Comparison of ENCODE assay signal across 8 mouse cellular contexts in the genomic region with DNA sequence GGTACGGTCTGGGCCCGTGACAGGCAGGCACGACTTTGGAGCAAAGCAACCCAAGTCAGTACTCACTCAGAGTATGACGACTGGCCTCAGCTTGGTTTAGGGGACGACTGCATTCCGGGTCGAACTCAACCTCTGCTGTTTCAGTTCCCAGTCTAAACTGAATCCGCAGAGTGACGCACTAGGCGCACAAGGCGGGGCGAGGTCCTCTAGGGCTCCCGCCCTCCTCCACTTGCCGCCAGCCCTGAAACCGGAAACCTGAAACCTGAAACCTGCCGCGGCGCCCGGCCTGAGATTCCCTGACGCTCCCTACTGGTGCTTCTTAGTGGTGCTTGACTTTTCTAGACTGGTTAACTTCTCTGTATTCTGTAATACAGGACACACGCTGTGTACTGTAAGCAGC. TPM values are rescaled to one million over a fixed set of nuclear protein-coding genes. Genes with fewer than 3 reads are reported as not detected.
DNase-seq lines count a peak whose midpoint lies in the region; ATAC-seq and TF ChIP-seq lines count a peak whose summit lies in the region.

No protein-coding gene starts in this region.

- peak overlapping the region; percentile 48 for H3K9ac ChIP-seq in hindbrain, postnatal 0 days (replicated peaks; ENCODE audit: low read length)

- peak overlapping the region; percentile 95 for H3K27ac ChIP-seq in gastrocnemius, adult 2 months
- H3K27ac ChIP-seq in hindbrain, postnatal 0 days = peak overlapping the region; percentile 60; the same call in 1 of the 2 replicates
- H3K27ac ChIP-seq in left cerebral cortex, adult 2 months = no peak overlapping the region

- ATAC-seq in common myeloid progenitor, adult 5-6 weeks (replicated peaks; ENCODE audit: low read depth, poor library complexity, severe bottlenecking) = peak; percentile 99
- peak; percentile 99 for ATAC-seq in hindbrain, postnatal 0 days
- ATAC-seq in megakaryocyte, adult 5-6 weeks (ENCODE audit: poor library complexity, severe bottlenecking) = peak; percentile 97

- under 1% methylated on average over 21 of the region's 21 CpGs for WGBS in hindbrain, postnatal 0 days

- peak; percentile 67 for TF ChIP-seq CTCF in gastrocnemius, adult 2 months (IDR thresholded peaks at IDR 0.05)
- peak; percentile 61 for TF ChIP-seq CTCF in hindbrain, postnatal 0 days (IDR thresholded peaks at IDR 0.05; ENCODE audit: low read depth)
- peak; percentile 47 for TF ChIP-seq CTCF in left cerebral cortex, adult 2 months (IDR thresholded peaks at IDR 0.05)

- DNase-seq in ZHBTc4 (ENCODE audit: low read depth, low spot score) = peak; percentile 98
- peak; percentile 96 for DNase-seq in gastrocnemius, adult 2 months
- peak; percentile 86 for DNase-seq in hindbrain, postnatal 0 days (ENCODE audit: low spot score)
- DNase-seq in left cerebral cortex, adult 2 months (ENCODE audit: extremely low spot score in 1 of 2, low spot score in 2 of 2) = peak; percentile 49 to 58
- peak; percentile 51 to 63 for DNase-seq in right cerebral cortex, adult 2 months (ENCODE audit: low spot score in 2 of 2)
- DNase-seq in urinary bladder, postnatal 14 days (ENCODE audit: low spot score) = peak; percentile 94

- no peaks in the 10 kb centered on the region for H3K9me3 ChIP-seq in hindbrain, postnatal 0 days (ENCODE audit: low read length)

- no peaks in the 10 kb centered on the region for H3K4me1 ChIP-seq in hindbrain, postnatal 0 days (ENCODE audit: insufficient read depth, low read length)

- no peaks in the 10 kb centered on the region for H3K27me3 ChIP-seq in hindbrain, postnatal 0 days (ENCODE audit: insufficient read depth, low read length)

- peak overlapping the region; percentile 77 for H3K4me3 ChIP-seq in gastrocnemius, adult 2 months
- H3K4me3 ChIP-seq in hindbrain, postnatal 0 days (ENCODE audit: low read length) = peak overlapping the region; percentile 47
- peak overlapping the region; percentile 53 for H3K4me3 ChIP-seq in left cerebral cortex, adult 2 months

- H3K36me3 ChIP-seq in hindbrain, postnatal 0 days (ENCODE audit: insufficient read depth, low read length) = no peaks in the 10 kb centered on the region

- intact Hi-C loops in gastrocnemius, adult 2 months (cut with DNase I) = loop anchor here (2.0 to 5.0 kb wide), 2 partner anchors 37 to 132 kb away; a partner anchor contains a TSS
- intact Hi-C loops in left cerebral cortex, adult 2 months (cut with DNase I) = no loop called here

- peak overlapping the region; percentile 74 for H3K4me2 ChIP-seq in hindbrain, postnatal 0 days (ENCODE audit: low read depth, low read length)

RNA-seq across cellular contexts. Expression of a gene that starts 38.1 kb away (rescaled TPM):
- total RNA-seq in common myeloid progenitor, adult 5-6 weeks (2017) = 64.1 and 75.8 TPM in 2 replicates
- 10 to 100 TPM; 97.9 to 99.9 TPM for total RNA-seq in gastrocnemius, adult 2 months (2021)
- total RNA-seq in hindbrain, postnatal 0 days (2014; rRNA removed) = 2.9 and 4.2 TPM in 2 replicates
- polyA plus RNA-seq in hindbrain, postnatal 0 days (2015; fragmentation: Nextera tagmentation; extraction: Ambion mirVana) = 7.5 and 7.7 TPM in 2 replicates
- 10 to 100 TPM; 10.3 to 11.5 TPM for total RNA-seq in left cerebral cortex, adult 2 months (2021)
- 122 and 125 TPM in 2 replicates for total RNA-seq in megakaryocyte, adult 5-6 weeks (2015)
- total RNA-seq in megakaryocyte, adult 5-6 weeks (2017) = 223 and 224 TPM in 2 replicates
